Mouse (Mus musculus): ENCODE results near the gene Sacs.
"Not testable (repeated sequence)": the region's sequence is repeated elsewhere in the genome, so short reads cannot be mapped to it uniquely, and the experiment has no call there.

GRCm38 (mm10) chr14:61127365-61127764, 10.9 kb upstream of the Sacs start:
- TF ChIP-seq CTCF, EP300 (IDR thresholded peaks at IDR 0.05; ENCODE audit: low read depth): not testable (repeated sequence)
